Mouse (Mus musculus): ENCODE measurements around the gene Tuba3a.
A peak's percentile ranks its signal among the peaks of the same experiment; 100 is the strongest.

Tuba3a gene

DNA sequence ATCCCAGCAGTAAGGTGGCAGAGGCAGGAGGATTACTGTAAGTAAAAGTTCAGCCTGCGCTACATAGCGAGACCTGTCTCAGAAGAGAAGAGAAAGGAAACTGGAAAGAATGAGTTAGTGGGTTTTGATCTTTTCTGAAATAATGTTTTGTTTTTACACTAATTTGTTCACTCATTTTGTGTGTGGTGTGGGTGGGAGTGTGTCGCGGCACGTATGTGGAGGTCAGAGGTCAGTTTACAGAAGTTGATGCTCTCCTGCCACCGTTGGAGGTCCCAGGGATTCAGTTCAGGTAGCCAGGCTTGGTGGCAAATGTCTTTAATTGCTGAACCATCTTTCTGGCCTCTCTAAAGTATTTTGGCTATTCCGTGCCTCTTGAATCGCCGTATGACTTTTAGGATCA is 21.6 kb downstream of the Tuba3a start:
- DNase-seq: no peak

DNA sequence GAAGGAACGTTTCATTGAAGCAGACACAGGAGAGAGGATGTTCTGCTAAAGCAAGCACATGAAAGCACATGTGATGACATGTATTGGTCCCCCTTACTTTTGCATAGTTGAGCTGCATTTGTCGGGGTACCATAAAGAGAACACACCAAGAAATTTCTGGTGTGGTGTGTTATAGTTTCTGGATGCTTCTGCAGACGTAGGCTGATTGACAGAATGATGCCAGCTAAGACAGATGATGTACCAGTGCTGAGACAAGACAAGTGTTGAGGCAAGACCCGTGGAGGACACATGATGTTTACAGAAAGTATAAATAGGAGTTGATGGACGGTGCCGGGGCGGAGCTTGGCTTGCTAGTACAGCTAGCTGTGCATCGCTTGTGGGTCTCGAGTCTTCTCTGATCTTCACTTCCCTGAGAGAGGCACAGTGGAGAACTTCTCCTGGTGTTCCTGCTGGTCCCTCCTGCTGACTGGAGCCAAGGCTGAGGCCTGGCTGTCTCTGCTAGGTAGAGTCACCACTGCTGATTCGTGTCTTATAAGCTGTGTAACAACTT is 25.8 kb downstream of the Tuba3a start:
- no peak for DNase-seq

DNA sequence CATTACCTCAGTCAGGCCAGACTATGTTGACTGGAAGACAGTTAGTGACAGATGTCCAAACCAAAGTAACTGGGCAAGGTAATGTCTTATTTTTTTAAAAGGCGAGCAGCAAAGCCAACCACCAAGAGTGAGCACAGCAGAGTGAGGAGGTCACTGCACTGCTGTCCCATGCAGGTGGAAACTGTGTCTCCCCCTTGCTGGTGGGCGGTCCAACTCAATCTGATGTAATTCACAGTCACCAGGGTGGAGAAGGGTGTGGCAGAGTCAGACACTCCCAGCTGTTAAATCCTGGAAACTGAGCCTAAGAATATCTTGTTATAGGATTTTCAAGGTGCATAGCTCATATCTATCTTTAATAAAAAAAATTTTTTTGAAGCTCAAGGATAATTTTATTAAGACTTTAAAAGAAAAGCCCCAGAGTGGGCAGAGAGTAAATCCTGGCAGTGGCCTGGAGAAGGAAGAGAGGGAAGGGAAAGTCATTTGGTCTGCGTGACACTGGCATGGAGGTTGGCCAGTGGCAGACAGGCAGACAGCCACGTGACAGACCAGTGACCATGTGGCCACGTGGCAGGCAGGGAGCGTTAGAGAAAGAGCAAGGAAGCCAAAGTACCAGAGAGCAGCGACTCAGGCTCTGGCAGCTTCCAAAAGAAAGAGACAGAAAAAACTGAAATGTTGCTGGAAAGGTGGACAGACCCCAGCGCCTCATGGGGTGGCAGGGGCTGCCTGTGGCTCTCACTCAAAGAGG is 29.4 kb downstream of the Tuba3a start:
- peak; percentile 40 for DNase-seq

DNA sequence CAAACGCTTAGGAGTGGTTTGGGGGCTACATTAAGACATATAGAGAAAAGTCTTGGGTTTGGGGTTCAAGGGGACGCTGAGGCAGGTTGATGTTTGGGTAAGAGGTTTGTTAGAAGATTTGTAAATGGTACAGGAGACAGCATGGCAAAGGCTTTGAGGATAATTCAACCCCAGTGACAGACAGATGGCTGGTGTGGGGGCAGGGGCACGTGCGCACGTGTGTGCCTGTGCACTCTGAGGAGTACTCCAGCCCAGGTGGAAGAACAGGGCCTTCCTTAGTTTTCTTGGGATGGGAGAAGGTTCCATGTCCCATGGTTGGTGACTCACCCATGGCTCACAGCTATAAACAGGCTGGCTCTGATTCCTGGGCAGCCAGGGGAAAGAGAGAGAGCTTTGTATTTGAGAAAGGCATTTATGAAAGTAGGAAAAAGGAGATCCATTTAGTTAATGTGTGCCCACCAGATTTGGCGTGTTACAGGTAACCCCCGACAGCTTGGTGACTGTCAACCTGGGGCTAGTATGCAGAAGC is 30.3 kb downstream of the Tuba3a start:
- no peak for DNase-seq

DNA sequence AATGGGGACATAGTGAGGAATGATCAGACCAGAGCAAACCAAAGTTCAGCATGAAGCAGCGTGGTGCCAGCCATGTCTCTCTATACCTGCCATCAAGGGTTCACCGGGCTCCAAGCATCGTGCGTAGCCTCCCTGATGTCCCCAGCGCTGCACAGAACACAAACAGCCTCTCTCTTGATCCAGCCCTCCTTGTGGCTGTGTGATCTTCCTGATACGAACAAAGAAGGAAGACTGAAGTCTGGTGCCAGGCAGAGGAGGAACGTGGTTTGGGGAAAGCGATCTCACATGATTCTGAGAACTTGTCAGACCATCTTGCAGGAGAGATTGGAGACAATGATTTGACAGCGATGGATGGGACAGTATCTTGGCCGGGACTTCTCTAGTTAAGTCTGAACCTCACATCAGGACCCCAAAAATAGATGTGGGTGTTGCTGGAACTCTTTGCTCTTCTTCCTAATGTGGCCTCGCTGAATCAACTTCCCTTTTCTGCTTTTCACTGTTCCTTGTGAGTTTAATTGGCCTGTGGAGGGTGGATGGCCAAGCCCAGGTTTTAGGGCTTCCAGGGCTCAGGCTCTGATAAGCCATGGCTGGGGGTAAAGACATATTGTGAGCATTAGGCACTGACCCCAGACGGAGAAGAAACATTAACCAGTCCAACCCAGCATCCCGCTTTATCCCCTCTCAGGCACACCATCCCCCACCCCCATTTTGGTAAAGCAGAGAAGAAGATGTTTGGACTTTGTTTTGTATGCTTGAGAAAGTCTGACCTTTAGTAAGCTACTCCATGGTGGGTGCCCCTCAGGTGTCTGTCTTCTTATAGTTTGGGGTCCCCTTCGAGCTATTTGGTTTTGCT is 31.8 kb downstream of the Tuba3a start:
- peak; percentile 46 for DNase-seq

DNA sequence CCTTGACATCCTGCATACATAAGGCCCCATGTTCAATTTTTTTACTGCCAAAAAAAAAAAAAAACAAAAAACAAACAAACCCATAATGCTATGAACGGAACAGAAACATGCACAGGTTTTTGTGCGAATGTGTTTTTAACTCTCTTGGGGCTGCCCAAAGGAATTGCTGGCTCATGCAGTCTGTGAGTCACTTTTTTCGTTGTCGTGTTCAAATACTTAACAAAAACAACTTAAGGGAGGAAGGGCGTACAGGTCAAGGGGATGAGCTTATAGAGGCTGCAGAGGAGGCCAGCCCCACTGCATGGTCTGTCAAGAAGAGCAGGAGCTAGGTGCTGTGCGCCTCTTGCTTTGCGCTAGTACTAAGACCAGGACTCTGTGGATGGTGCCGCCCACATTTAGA is 33.1 kb downstream of the Tuba3a start:
- no peak for DNase-seq

DNA sequence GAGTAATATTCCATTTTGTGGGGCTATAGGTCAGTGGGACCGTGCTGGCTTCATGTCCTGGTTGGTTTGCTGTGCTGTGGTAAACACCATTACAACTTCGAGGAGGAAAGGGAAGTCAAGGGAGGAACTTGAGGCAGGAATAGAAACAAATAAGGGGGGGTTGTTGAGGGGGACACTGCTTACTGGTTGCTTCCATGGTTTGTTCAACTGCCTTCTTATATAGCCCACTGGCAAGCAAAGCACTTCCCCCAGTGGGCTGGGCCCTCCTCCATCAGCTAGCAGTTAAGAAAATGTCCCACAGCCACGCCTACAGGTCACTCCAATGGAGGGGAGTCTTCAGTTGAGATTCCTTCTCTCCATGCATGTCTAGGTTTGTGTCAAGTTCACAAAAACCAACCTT is 33.6 kb downstream of the Tuba3a start:
- no peak for DNase-seq

DNA sequence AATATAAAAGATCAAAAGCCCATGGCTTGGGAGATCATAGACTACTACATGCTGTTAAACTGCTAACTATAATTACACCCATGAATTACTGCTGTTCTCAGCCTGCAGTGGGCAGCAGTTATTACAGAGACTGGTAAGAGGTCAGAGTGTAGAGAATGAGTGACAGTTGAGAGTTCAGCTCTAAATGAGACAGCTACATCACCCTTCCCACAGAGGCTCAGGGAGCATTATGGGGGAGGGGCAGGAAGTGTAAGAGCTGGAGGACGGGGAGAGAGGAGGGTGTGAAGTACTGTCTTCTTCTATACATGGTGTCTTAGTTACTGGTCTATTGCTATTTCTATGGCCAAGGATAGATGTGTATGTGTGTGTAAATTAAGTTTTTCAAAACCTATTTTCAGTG is 41.3 kb downstream of the Tuba3a start:
- DNase-seq: no peak

DNA sequence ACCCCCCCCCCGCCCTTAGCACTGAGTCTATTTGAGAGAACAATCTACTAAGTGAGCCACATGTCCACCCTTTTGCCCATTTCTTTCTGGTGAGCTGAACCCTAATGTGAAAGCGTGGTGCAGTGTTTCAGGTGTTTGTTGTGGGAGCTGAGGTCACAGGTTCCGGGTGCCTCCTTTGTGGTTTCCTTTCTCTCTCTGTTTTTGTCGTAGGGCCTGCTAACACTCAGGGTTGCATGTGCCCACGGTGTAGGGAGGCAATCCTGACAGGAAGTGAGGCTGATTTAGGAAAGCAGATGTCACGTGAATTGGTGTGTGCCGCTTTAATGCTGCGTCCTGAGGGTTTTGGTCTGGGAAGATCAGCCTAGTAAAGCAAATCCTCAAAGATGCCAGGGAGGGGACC is 44.3 kb downstream of the Tuba3a start:
- no peak for DNase-seq

DNA sequence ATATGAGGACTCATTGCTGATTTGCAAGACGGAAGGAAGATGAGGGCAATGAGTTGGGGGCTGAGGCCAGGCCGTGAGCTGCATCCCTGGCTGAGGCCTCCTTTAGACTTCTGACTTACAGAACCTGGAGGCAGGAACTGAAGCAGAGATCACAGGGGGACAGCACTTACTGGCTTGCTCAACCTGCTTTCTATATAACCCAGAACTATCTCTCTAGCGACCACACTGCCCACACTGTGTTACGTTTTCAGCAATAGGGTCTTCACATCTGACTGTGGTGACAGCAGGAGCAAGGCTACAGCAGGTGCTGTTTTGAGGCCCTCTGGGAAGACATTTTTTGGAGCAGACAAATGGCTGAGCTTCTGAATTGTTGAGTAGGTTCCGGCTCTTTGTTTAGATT is 45.2 kb downstream of the Tuba3a start:
- no peak for DNase-seq

DNA sequence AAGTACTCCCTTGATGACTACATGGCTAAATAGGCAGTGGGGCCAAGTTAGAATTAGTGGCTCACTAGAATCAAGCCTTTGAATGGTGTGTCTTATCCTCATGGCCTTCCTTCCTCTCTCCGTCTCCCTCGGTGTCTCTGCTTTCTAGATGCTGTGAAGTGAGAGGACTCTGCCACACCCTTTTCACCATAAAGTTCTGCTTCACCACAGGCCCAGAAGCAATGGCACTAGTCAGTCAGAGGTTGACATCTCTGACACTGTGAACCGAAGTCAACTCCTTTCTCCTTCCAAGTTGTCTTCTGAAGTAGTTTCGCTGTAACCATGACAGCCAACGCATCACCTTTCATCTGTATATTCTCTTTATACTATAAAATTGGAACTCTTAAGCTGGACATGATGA is 46.3 kb downstream of the Tuba3a start:
- DNase-seq: no peak

DNA sequence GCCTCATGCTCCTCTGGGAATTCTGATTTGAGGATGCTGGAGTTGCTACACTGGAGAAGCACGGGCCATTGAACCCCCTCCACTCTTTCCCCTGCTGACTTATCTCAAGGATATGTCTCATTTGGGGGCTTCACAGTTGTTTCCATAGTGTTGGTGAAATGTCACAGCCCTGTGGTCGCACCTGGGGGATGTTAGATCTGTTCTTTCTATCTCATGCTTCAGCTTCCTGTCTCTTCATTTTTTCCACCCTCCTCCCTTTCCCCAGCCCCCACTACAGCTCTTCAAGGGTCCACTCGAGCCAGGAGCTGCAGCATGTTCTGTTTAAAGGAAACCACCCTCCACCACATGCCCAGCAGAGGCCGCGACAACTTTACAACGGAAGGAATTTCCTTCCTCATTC is 47.4 kb downstream of the Tuba3a start:
- DNase-seq: peak; percentile 38

DNA sequence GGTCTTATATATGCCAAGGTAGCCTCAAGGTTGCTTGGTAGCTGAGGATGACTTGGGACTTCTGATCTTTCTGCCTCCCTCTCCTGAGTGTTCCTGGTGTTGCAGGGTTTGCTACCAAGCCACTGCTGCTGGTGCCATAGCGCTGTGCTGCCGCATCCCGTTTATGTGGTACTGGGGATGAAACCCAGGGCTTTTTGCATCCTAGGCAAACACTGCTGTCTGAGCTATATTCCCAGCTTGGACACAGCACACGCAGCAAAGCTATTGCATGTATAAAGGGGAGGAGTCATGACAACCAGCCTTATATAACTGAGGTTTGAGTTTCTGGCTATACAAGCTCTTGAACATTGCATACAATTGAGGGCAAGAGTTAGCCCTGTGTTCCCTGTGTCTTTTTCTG is 48.4 kb downstream of the Tuba3a start:
- no peak for DNase-seq

DNA sequence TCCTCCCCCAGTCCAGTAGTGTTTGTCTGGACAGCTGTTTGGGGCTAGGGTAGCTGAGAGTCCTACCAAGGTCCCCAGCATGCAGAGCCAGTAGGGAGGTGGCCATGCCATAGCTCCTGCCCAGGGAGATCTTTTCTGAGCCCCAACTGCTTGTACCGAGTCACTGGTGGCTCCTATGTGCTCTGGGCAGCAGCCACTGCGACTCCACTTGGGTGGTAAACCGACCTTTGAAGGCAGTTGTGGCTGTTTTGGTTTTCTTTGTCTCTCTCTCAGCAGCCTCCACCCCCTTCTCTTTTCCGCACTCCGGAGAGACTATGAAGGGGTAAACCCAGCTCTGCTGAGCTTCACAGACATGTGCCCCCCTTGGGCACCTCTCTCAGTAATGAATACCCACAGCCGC is 49.1 kb downstream of the Tuba3a start, which contains the start of gene Cd27:
Gene Cd27 (minus strand): TSS at position 229 of the 400 bp plus-strand sequence.
- DNase-seq: no peak

DNA sequence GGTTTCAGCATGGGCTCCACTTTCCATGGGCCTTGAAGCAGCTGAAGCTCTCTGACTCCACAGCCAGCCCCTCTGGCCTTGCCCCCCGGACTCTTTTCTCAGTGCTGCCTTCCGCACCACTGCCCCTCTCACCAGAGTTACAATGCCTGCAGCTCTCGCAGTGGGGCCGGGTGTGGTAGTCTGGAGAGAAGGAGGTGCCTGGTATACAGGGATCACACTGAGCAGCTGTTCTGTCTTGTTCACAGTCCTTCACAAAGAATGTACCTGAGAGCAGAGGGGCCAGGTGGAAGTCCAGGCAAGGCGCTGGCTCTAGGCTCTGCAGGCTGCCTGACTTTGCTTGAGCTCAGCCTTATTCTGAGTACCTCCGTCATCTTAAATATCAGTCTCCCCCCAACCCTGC is 49.5 kb downstream of the Tuba3a start:
- no peak for DNase-seq

DNA sequence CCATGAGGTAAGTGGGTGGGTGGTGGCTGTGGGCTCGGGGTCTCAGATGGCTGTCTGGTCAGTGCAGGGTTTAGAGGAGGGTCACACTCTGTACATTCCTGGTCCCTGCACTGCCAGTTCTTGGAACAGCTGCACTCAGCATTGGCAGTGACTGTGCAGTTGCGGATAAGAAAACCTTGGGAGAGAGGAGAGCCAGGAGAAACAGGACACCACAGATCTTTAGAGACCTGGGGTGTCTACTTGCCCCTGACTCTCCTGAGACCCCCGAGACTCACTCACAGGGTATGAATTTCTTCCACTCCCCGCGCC is 51.4 kb downstream of the Tuba3a start:
- no peak for DNase-seq

DNA sequence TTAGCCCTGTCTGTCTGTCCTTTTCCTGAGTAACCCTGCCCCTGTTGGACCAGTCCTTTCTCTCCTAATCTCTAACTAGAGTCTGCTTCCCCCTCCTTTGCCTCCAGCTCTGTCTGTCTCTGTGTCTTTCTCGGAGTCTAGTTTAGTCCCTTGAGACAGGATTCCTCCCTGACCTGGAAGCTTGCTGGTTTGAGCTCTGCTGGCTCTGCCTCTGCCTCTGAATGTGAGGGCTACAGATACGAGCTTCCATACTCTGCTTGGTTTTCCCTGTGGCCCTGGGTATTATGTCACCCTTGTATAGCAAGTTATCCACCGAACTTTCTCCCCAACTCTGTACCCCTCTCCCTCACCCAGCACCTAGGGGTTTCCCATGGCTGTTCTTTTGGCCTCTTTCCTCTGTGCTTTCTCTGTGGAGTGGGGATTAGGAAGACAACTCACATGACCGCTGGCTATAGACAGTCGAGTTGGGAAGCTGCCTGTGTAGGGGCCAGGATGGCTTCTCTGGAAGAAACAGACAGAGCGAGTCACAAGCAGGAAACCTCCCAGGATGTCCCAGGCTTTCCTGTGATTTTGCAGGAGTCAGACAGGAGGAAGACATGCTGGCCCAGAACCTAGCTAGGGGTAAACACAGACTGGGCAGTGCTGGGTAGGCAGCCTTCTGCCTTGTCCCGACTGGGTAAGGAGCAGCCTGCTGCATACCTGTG is 51.9 kb downstream of the Tuba3a start:
- DNase-seq: peak; percentile 40

DNA sequence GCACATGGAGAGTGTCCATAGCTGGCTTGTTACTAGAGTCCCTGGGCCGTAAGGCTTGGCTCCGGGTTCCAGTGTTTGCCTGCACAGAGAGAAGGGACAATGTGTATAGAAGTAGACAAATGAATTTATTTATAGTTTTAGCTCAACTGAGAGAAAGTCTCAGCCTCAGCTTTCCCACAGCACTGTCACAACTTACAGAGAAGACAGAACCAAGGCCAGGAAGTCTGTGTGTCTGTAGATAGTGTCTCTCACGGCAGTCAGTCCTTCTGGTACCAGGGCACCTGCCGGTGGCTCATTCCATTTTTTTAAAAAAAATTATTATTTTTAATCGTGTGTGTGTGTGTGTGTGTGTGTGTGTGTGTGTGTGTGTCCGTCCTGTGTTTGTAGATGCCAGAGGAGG is 53.3 kb downstream of the Tuba3a start:
- no peak for DNase-seq

DNA sequence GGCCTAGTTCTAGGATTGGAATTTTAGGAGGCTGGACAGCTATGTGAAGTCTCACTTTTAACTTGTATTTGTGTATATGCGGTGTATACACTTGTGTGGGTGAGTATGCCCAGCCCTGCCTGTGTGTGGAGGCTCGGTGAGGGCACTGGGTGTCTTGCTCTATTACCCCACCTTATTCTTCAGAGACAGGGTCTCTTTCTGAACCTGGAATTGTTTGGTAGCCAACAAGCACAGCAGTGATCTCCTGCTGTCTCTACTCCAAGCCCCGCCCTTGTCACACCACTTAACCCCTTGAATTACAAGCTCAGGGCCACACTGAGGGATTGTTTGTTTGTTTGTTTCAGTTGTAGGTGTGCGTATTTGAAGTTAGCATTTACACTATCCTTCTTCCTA is 53.8 kb downstream of the Tuba3a start:
- DNase-seq: peak; percentile 22

DNA sequence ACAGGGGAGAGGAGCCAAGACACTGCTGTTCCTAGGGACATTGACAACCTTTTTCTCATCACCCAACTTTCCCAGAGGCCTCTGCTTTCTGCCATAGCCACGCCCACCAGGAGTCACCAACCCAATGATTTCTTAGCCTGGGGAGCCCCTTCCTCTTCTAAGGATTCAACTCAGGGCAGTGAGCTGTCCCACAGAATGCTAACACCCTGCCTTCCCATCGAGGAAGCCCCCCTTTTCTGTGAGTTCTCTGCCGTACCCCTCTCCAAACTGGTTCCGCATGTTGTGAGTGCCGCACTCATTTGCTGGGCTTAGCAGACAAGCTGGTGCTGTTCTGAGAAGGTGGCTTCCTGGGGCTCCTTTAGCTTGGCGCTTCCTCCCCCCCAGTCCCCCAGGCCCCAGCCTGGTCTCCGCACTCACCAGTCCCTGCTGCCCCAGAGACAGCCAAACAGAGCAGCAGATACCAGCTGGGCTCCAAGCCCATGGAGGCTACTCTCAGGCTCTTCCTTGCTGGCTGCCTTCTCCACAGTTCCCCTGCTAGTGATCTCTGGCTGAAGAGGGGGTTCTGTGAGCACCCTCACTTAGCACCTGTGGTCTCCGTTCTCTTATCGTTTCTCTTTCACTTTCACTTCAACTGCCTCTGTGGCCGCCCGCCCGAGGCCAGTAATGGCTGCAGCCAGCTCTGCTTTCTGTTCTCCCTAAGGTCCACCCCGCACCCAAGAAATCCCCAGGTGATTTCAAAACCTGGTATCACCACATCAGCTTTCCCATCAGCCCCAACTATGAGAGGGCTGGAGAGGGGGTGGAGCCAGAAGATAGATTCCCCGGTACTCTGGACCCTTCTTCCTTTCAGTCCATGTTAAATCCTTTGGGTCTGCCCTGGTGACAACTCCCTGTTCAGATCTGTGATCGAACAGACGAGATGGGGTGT is 54.5 kb downstream of the Tuba3a start, which contains the start of gene Tapbpl:
Gene Tapbpl (minus strand): TSS at position 744 of the 928 bp plus-strand sequence.
- DNase-seq: peak; percentile 69

DNA sequence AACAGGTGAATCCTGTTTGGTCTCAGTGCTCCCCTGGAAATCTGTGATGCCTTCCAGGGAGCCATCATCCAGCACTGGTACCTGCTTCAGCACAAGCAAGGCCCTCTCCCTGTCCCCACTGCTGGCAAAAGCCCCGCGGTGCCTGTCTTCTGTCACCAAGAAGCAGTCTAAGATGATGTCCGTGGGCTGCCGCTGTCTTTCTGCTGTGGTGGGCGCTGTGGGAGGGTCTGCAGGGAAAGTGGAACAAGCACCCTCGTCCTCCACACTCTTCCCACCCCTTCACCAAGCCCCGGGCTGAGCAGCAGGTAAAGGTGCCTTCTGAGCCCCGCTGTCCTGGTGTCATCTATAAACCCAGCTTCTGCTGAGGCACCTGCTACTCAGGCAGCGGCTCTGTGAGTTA is 55.3 kb downstream of the Tuba3a start:
- no peak for DNase-seq
